Mouse (Mus musculus): Measurements from ENCODE around the gene Cd8b1. TPM values are rescaled to one million over a fixed set of nuclear protein-coding genes. Genes with fewer than 3 reads are reported as not detected.

The Cd8b1 gene
- polyA plus RNA-seq, 1 experiment: not detected

DNA sequence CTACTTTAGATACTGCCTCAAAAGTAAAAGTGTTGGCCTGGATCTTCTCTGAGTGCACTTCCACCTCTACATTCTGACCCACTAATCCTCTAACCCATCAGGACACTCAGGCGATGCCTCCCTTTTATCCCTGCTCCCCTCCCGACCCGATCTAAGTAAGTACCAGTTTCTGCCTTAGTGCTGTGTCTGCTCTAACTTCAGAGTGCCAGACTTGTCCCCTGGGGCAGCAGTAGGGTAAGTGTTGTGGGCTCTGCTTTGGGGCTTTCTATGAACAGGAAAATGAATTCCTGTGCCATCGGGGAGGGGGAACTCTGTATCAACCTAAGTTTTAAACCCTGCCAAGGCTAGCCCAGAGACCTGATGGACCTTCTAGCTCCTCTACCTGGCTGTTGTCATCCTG is 37.6 kb downstream of the Cd8b1 start:
- Histone ChIP-seq H3K4me3 (ENCODE audit: insufficient read depth, low read depth, low read length) (no peak overlapping the region), H3K4me1 (ENCODE audit: control insufficient read depth, insufficient read depth, low read length) (no peaks in the 10 kb centered on the region), H3K27ac (ENCODE audit: insufficient read depth, low read depth, low read length) (peak overlapping the region; percentile 34; the same call in 1 of the 2 replicates)
- 76% methylated on average over 4 of the region's 4 CpGs for WGBS
- TF ChIP-seq CTCF (IDR thresholded peaks at IDR 0.05; ENCODE audit: insufficient read depth, low read depth, low read length): no peak
- TF ChIP-seq POLR2A (IDR thresholded peaks at IDR 0.05; ENCODE audit: insufficient read depth, low read depth, low read length): no peak

DNA sequence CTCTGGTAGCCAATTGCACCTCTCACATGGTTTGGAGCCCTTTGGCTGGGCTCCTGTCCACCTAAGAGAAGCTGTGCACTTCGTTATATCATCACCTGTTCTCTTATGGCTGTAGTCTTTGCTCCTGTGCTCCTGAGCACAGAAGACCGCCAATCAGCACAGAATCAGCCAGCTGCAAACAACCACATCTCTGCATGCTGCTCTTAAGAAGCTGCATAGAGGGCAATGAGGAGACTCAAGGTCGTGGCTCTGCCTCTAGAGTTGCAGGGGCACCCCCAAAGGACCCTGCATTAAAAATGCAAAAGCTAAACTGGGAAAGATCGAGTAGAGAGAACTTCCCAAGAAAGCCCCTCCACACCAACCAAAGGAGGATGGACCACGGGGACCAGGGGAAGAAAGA is 38.2 kb downstream of the Cd8b1 start:
- no peak overlapping the region for H3K27ac ChIP-seq (ENCODE audit: insufficient read depth, low read depth, low read length)
- no peaks in the 10 kb centered on the region for H3K4me1 ChIP-seq (ENCODE audit: control insufficient read depth, insufficient read depth, low read length)
- 63% methylated on average over 5 of the region's 5 CpGs for WGBS
- no peak for TF ChIP-seq CTCF (IDR thresholded peaks at IDR 0.05; ENCODE audit: insufficient read depth, low read depth, low read length)
- no peak for TF ChIP-seq POLR2A (IDR thresholded peaks at IDR 0.05; ENCODE audit: insufficient read depth, low read depth, low read length)
- no peak overlapping the region for H3K4me3 ChIP-seq (ENCODE audit: insufficient read depth, low read depth, low read length)

DNA sequence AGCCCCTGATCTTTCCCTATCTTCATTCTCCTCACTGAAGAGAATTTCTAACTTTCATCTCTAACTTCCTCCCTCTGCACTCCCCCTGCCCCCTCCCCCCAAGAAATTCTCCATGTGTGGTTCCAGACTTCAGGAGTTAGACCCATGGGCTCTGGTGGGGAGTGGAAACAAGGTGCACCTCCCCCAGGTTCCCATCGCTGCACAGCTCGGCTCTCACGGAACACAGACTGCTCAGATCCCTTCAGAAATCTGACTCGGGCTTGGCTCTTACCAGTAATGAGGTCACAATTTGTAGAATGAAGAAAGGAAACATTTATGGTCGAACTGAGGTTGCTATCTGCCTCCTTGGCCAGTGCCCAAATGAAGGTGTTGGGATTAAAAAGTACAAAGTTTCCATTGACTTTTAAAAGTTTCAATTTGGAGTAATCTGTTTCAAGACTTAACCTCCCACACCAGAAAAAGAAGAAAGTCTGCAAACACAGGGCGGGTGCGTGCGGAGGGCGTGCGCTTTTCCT is 38.6 kb downstream of the Cd8b1 start:
- Histone ChIP-seq H3K4me1 (ENCODE audit: control insufficient read depth, insufficient read depth, low read length) (no peaks in the 10 kb centered on the region), H3K4me3 (ENCODE audit: insufficient read depth, low read depth, low read length) (no peak overlapping the region), H3K27ac (ENCODE audit: insufficient read depth, low read depth, low read length) (no peak overlapping the region)
- no peak for TF ChIP-seq CTCF (IDR thresholded peaks at IDR 0.05; ENCODE audit: insufficient read depth, low read depth, low read length)
- no peak for TF ChIP-seq POLR2A (IDR thresholded peaks at IDR 0.05; ENCODE audit: insufficient read depth, low read depth, low read length)
- WGBS: 76% methylated on average over 10 of the region's 10 CpGs

DNA sequence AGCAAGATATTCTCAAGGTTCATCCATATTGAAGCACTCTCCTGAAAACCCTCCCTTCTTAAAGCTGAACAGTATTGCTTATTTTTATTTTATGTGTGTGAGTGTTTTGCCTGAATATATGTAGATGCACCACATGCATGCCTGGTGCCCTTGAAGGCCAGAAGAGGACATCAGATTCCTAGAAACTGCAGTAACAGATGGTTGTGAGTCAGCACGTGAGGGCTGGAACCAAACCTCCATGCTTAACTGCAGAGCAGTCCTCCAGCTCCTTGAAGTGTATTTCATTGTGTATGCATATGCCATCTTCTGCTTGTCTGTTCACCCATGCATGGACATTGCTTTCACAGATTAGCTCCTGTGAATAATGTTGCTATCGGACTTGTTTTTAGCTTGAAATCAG is 41.4 kb downstream of the Cd8b1 start:
- 57% methylated on average over 2 of the region's 2 CpGs for WGBS
- TF ChIP-seq POLR2A (IDR thresholded peaks at IDR 0.05; ENCODE audit: insufficient read depth, low read depth, low read length): no peak
- no peak for TF ChIP-seq CTCF (IDR thresholded peaks at IDR 0.05; ENCODE audit: insufficient read depth, low read depth, low read length)
- no peaks in the 10 kb centered on the region for H3K4me1 ChIP-seq (ENCODE audit: control insufficient read depth, insufficient read depth, low read length)
- no peak overlapping the region for H3K4me3 ChIP-seq (ENCODE audit: insufficient read depth, low read depth, low read length)
- H3K27ac ChIP-seq (ENCODE audit: insufficient read depth, low read depth, low read length): no peak overlapping the region

DNA sequence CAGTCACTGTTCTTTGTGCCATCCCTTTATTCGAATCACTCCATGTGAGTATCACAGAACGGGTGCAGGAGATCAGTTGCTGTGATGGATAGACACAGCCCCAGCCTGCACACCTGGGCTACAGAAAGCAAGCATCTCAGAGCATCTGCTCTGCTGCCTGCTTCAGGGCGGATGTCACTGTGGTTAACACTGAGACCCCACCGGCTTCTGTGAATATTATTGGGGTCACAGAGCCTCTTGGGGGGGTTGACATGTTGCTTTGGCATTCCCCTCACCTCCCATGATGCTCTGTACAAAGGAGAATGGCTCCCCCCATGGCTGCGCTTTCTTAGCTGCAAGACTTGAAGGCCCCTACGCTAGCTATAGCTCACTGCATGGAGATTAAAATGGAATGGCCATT is 46.8 kb downstream of the Cd8b1 start:
- 96% methylated on average over 6 of the region's 6 CpGs for WGBS

DNA sequence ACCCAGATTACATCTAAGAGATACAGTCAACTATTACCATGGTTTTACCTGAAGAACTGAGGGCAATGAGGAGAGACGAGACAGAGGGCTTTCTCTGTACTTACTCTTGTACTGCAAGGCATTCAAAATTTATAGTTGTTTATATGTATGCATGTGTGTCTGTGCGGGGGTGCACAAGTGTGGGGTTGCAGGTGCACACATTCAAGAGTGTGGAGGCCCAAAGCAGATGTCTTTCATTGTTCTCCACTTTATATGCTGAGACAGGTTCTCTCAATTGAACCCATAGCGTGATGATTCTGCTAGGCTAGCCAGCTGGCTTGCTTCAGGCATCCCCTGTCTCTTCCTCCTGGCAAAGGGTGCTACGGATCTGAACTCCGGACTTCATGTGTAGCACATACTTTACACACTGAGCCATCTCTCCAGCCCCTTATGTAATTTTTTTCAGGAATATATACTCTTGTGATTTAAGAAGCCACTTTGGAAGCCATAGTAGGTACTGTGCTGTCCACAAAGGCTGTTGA is 48.6 kb downstream of the Cd8b1 start:
- Histone ChIP-seq H3K4me3 (ENCODE audit: insufficient read depth, low read depth, low read length) (no peak overlapping the region), H3K4me1 (ENCODE audit: control insufficient read depth, insufficient read depth, low read length) (no peaks in the 10 kb centered on the region), H3K27ac (ENCODE audit: insufficient read depth, low read depth, low read length) (no peak overlapping the region)
- 91% methylated on average over 5 of the region's 5 CpGs for WGBS
- TF ChIP-seq CTCF (IDR thresholded peaks at IDR 0.05; ENCODE audit: insufficient read depth, low read depth, low read length) (no peak), POLR2A (IDR thresholded peaks at IDR 0.05; ENCODE audit: insufficient read depth, low read depth, low read length) (no peak)

More for the DNA sequence above, 46.8 kb downstream of the Cd8b1 start:
- Histone ChIP-seq H3K4me3 (ENCODE audit: insufficient read depth, low read depth, low read length) (no peak overlapping the region), H3K27ac (ENCODE audit: insufficient read depth, low read depth, low read length) (no peak overlapping the region), H3K4me1 (ENCODE audit: control insufficient read depth, insufficient read depth, low read length) (no peaks in the 10 kb centered on the region)
- TF ChIP-seq POLR2A (IDR thresholded peaks at IDR 0.05; ENCODE audit: insufficient read depth, low read depth, low read length): no peak
- TF ChIP-seq CTCF (IDR thresholded peaks at IDR 0.05; ENCODE audit: insufficient read depth, low read depth, low read length): no peak

DNA sequence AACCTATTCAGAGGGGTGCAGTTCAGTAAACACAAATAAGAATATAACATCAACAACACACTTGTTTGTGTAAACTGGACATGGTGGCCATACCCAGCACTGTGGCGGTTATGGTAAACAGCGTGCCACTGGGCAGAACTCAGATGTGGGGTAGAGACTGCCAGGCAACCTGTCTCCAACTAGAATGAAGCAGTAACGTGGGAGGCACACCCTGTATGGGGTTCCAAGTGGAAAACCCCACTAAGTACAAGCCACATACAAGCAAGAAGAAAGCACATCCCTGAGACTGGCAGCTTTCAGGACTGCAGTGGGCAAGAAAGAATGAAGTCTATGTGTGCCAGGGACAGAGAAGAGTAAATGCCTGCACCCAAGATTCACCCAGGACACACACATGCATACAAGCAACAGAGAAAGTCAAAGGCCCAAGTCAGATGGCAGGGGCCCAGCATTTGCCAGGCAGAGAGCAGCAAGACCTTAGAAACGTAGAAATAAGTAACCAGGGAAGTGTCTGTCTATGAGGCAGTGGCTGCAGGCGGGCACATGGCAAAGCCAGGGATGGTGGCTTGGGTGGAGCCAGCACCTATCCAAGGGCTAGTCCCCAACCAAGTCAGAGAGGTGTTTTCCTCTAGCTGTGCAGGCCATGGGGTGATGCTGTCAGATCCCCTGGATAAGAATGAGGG is 49.6 kb downstream of the Cd8b1 start:
- Histone ChIP-seq H3K4me3 (ENCODE audit: insufficient read depth, low read depth, low read length) (no peak overlapping the region), H3K4me1 (ENCODE audit: control insufficient read depth, insufficient read depth, low read length) (no peaks in the 10 kb centered on the region), H3K27ac (ENCODE audit: insufficient read depth, low read depth, low read length) (no peak overlapping the region)
- WGBS: 90% methylated on average over 5 of the region's 5 CpGs
- no peak for TF ChIP-seq POLR2A (IDR thresholded peaks at IDR 0.05; ENCODE audit: insufficient read depth, low read depth, low read length)

DNA sequence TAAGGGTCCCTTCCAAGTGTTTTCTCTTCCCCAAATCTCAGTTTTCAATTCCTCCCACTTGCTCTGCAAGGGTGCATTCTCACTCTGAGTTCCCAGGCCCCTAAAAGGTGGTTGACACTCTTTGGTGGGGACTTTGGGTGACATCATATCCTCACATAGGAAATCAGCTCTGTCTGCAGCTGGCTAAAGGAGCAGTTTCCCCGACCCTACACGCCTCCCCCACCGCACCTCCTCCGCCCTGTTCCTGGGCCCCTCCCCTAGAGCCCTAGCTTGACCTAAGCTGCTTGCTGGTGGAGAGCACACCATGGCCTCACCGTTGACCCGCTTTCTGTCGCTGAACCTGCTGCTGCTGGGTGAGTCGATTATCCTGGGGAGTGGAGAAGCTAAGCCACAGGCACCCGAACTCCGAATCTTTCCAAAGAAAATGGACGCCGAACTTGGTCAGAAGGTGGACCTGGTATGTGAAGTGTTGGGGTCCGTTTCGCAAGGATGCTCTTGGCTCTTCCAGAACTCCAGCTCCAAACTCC is 50.7 kb downstream of the Cd8b1 start, which contains the start of gene Cd8a:
Cd8a (plus strand) TSS at position 179 of the 527 bp plus-strand sequence.
- Histone ChIP-seq H3K4me3 (ENCODE audit: insufficient read depth, low read depth, low read length) (no peak within 1 kb of the TSS; the same call in 1 of the 2 replicates), H3K4me1 (ENCODE audit: control insufficient read depth, insufficient read depth, low read length) (no peaks in the 10 kb centered on the region), H3K27ac (ENCODE audit: insufficient read depth, low read depth, low read length) (no peak within 1 kb of the TSS)
- 85% methylated on average over 14 of the region's 14 CpGs for WGBS
- no peak for TF ChIP-seq POLR2A (IDR thresholded peaks at IDR 0.05; ENCODE audit: insufficient read depth, low read depth, low read length)
- TF ChIP-seq CTCF (IDR thresholded peaks at IDR 0.05; ENCODE audit: insufficient read depth, low read depth, low read length): no peak

DNA sequence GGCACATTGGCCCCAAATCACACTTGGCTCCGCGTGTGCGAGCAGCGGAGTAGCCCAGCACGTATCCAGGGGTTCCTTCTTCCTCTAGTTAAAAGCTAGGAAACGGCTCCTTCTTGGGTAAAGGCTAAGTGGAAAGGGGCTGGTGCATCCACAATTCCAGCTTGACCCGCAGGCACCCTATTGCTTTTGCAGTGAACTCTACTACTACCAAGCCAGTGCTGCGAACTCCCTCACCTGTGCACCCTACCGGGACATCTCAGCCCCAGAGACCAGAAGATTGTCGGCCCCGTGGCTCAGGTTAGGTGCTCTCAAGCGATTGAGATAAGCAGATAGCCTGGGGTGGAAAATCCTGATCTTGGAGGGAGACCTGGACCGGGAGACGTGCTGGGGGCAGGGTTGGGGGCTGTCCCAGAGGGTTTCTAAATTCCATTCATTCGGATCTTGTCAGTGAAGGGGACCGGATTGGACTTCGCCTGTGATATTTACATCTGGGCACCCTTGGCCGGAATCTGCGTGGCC is 51.8 kb downstream of the Cd8b1 start:
- no peak overlapping the region; the same call in 1 of the 2 replicates for H3K4me3 ChIP-seq (ENCODE audit: insufficient read depth, low read depth, low read length)
- no peak overlapping the region for H3K27ac ChIP-seq (ENCODE audit: insufficient read depth, low read depth, low read length)
- no peak for TF ChIP-seq POLR2A (IDR thresholded peaks at IDR 0.05; ENCODE audit: insufficient read depth, low read depth, low read length)
- no peak for TF ChIP-seq CTCF (IDR thresholded peaks at IDR 0.05; ENCODE audit: insufficient read depth, low read depth, low read length)
- H3K4me1 ChIP-seq (ENCODE audit: control insufficient read depth, insufficient read depth, low read length): no peaks in the 10 kb centered on the region
- 91% methylated on average over 19 of the region's 19 CpGs for WGBS
